Mouse (Mus musculus): Measurements from ENCODE around the gene Cd81. TPM values are rescaled to one million over a fixed set of nuclear protein-coding genes. Genes with fewer than 3 reads are reported as not detected.

Cd81 gene
- polyA plus RNA-seq, 1 experiment, result 103 TPM

- no peak for TF ChIP-seq GATA1 (IDR thresholded peaks at IDR 0.05; ENCODE audit: low read length)
These were observed 17.8 kb upstream of the Cd81 start for GRCm38 (mm10) chr7:143034519-143035450.

- no peak for TF ChIP-seq GATA1 (IDR thresholded peaks at IDR 0.05; ENCODE audit: low read length)
These were observed 15.8 kb upstream of the Cd81 start for GRCm38 (mm10) chr7:143036787-143037186.

GRCm38 (mm10) chr7:143037306-143037705 is 15.2 kb upstream of the Cd81 start:
- no peak for TF ChIP-seq GATA1 (IDR thresholded peaks at IDR 0.05; ENCODE audit: low read length)

GRCm38 (mm10) chr7:143038174-143038931 is 14.2 kb upstream of the Cd81 start:
- TF ChIP-seq GATA1 (IDR thresholded peaks at IDR 0.05; ENCODE audit: low read length), result no peak

GRCm38 (mm10) chr7:143040561-143040960 is 12.0 kb upstream of the Cd81 start:
- TF ChIP-seq GATA1 (IDR thresholded peaks at IDR 0.05; ENCODE audit: low read length), result no peak

- TF ChIP-seq GATA1 (IDR thresholded peaks at IDR 0.05; ENCODE audit: low read length), result no peak
These were observed 11.3 kb upstream of the Cd81 start for GRCm38 (mm10) chr7:143041138-143041822.

- TF ChIP-seq GATA1 (IDR thresholded peaks at IDR 0.05; ENCODE audit: low read length), result no peak
These were observed 10.4 kb upstream of the Cd81 start for GRCm38 (mm10) chr7:143042089-143042488.

- no peak for TF ChIP-seq GATA1 (IDR thresholded peaks at IDR 0.05; ENCODE audit: low read length)
These were observed 9.6 kb upstream of the Cd81 start for GRCm38 (mm10) chr7:143042897-143043300.

GRCm38 (mm10) chr7:143044049-143044825 is 8.3 kb upstream of the Cd81 start:
- no peak for TF ChIP-seq GATA1 (IDR thresholded peaks at IDR 0.05; ENCODE audit: low read length)

- TF ChIP-seq GATA1 (IDR thresholded peaks at IDR 0.05; ENCODE audit: low read length), result no peak
These were observed 7.7 kb upstream of the Cd81 start for GRCm38 (mm10) chr7:143044826-143045206.

GRCm38 (mm10) chr7:143046358-143046757 is 6.2 kb upstream of the Cd81 start:
- TF ChIP-seq GATA1 (IDR thresholded peaks at IDR 0.05; ENCODE audit: low read length), result no peak

GRCm38 (mm10) chr7:143049331-143049730 is 3.2 kb upstream of the Cd81 start:
- TF ChIP-seq GATA1 (IDR thresholded peaks at IDR 0.05; ENCODE audit: low read length), result no peak

- TF ChIP-seq GATA1 (IDR thresholded peaks at IDR 0.05; ENCODE audit: low read length), result no peak
These were observed 2.4 kb upstream of the Cd81 start for GRCm38 (mm10) chr7:143049841-143050816.

- no peak for TF ChIP-seq GATA1 (IDR thresholded peaks at IDR 0.05; ENCODE audit: low read length)
These were observed 1.2 kb upstream of the Cd81 start for GRCm38 (mm10) chr7:143051316-143051715.
